Mouse (Mus musculus): ENCODE measurements around the gene Rab40c. TPM values are rescaled to one million over a fixed set of nuclear protein-coding genes. Genes with fewer than 3 reads are reported as not detected.
A peak's percentile ranks its signal among the peaks of the same experiment; 100 is the strongest.

Rab40c gene
- polyA plus RNA-seq, 1 experiment from 2014 or later, result 29.4 TPM

DNA sequence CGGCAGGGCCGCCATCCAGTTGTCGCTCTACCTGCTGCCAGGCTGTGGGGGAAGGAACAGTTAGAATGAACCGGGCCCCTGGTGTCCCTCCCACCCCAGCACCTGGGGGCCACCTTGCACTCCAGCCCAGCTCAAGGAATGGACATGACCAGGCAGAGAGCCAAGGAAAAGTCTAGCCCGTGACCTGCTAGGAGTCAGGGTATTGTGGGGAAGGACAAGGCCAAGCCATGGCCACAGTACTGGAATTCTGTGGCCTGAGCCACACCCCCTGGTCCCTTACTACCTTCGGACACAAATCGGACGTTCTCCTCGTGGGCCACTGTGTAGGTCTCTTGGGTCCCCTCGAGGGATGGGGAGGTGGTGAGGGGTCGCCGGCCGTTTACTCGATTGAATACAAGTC lies 55.2 kb downstream of the Rab40c start:
- no peaks in the 10 kb centered on the region for H3K9me3 ChIP-seq (ENCODE audit: control insufficient read depth, low read length)
- no peak overlapping the region for H3K27ac ChIP-seq (replicated peaks; ENCODE audit: low read depth, low read length)
- ATAC-seq (ENCODE audit: low FRiP score, low TSS enrichment) (no peak), DNase-seq (no peak)
- peaks cover 18% of the 10 kb centered on the region for H3K4me1 ChIP-seq (ENCODE audit: control insufficient read depth, insufficient read depth, low read length)
- H3K4me2 ChIP-seq (ENCODE audit: low read length), result no peak overlapping the region
- no peak overlapping the region for H3K9ac ChIP-seq (replicated peaks; ENCODE audit: low read length)
- H3K27me3 ChIP-seq (ENCODE audit: control insufficient read depth, insufficient read depth, low read length), result no peaks in the 10 kb centered on the region
- WGBS, result 92% methylated on average over 14 of the region's 14 CpGs
- H3K4me3 ChIP-seq (replicated peaks; ENCODE audit: low read depth, low read length), result no peak overlapping the region
- H3K36me3 ChIP-seq (ENCODE audit: control insufficient read depth, insufficient read depth, low read length), result no peaks in the 10 kb centered on the region

DNA sequence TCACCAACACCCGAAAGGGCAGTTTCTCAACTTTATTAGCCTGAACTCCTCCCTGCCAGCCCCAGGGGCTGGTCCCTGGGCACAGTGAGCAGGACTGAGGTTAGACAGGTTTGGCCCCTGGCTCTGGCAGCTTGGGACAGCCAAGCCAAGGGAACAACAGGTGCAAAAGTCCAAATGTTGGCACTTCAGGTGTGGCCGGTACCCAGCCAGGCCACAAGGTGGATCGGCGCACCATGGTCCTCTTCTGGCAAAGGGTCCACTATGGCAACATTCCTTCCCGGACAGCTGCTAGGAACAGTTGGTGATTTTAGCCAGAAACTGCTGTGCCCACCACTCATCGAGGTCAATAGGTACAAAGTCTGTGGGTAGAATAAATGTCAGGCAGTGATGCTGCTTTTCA lies 55.8 kb downstream of the Rab40c start:
- no peak for ATAC-seq (ENCODE audit: low FRiP score, low TSS enrichment)
- no peak overlapping the region for H3K27ac ChIP-seq (replicated peaks; ENCODE audit: low read depth, low read length)
- H3K4me2 ChIP-seq (ENCODE audit: low read length), result no peak overlapping the region
- H3K36me3 ChIP-seq (ENCODE audit: control insufficient read depth, insufficient read depth, low read length), result no peaks in the 10 kb centered on the region
- no peaks in the 10 kb centered on the region for H3K27me3 ChIP-seq (ENCODE audit: control insufficient read depth, insufficient read depth, low read length)
- no peak for DNase-seq
- no peak overlapping the region for H3K9ac ChIP-seq (replicated peaks; ENCODE audit: low read length)
- 94% methylated on average over 6 of the region's 6 CpGs for WGBS
- H3K4me1 ChIP-seq (ENCODE audit: control insufficient read depth, insufficient read depth, low read length), result peaks cover 18% of the 10 kb centered on the region
- H3K9me3 ChIP-seq (ENCODE audit: control insufficient read depth, low read length), result no peaks in the 10 kb centered on the region
- H3K4me3 ChIP-seq (replicated peaks; ENCODE audit: low read depth, low read length), result no peak overlapping the region

DNA sequence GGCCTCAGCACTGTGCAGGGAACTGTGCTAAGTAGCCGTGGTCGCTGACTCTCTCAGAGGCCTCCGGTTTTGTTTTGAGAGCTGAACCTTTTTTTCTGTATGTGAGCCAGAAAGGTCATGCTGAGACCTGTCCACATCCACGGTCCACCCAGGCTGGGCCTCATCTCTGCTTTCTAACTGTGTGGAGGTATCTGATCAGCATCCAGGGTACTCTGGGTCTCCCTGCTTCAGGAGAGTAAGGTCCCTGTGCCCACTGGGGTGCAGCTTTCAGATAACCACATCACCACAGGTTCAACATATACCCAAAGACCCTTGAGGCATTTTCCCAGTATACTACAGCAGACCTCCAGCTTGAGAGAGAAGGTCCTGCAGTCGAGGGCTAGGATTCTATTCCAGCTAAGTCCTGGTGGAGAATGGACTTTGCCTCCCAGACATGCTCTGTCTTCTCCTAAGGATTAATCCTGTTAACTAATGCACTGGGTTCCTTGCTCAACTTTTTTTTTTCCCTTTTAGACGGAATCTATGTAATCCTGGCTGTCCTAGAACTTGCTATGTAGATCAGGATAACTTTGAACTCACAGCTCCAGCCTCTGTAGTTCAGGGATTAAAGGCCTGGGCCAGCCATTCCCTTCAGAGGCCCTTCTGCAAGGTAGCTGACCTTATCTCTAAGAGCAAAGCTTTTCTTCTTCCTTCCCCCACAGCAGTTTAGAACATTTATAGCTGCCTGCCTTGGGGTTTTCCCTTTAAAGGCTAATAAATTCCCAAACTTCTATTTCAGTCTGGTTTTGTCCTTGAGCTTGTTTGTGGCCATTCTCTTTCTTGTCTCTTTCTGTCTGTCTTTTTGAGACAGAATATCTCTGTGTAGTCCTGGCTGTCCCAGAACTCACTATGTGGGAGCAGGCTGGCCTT lies 57.6 kb downstream of the Rab40c start:
- Histone ChIP-seq H3K4me2 (ENCODE audit: low read length) (peak overlapping the region; percentile 86), H3K27ac (replicated peaks; ENCODE audit: low read depth, low read length) (peak overlapping the region; percentile 85), H3K36me3 (ENCODE audit: control insufficient read depth, insufficient read depth, low read length) (no peaks in the 10 kb centered on the region), H3K4me1 (ENCODE audit: control insufficient read depth, insufficient read depth, low read length) (peaks cover 13% of the 10 kb centered on the region), H3K27me3 (ENCODE audit: control insufficient read depth, insufficient read depth, low read length) (no peaks in the 10 kb centered on the region), H3K9me3 (ENCODE audit: control insufficient read depth, low read length) (no peaks in the 10 kb centered on the region), H3K9ac (replicated peaks; ENCODE audit: low read length) (peak overlapping the region; percentile 83), H3K4me3 (replicated peaks; ENCODE audit: low read depth, low read length) (peak overlapping the region; percentile 63)
- peak; percentile 28 for ATAC-seq (ENCODE audit: low FRiP score, low TSS enrichment)
- WGBS, result 10% methylated on average over 6 of the region's 6 CpGs
- DNase-seq, result no peak

DNA sequence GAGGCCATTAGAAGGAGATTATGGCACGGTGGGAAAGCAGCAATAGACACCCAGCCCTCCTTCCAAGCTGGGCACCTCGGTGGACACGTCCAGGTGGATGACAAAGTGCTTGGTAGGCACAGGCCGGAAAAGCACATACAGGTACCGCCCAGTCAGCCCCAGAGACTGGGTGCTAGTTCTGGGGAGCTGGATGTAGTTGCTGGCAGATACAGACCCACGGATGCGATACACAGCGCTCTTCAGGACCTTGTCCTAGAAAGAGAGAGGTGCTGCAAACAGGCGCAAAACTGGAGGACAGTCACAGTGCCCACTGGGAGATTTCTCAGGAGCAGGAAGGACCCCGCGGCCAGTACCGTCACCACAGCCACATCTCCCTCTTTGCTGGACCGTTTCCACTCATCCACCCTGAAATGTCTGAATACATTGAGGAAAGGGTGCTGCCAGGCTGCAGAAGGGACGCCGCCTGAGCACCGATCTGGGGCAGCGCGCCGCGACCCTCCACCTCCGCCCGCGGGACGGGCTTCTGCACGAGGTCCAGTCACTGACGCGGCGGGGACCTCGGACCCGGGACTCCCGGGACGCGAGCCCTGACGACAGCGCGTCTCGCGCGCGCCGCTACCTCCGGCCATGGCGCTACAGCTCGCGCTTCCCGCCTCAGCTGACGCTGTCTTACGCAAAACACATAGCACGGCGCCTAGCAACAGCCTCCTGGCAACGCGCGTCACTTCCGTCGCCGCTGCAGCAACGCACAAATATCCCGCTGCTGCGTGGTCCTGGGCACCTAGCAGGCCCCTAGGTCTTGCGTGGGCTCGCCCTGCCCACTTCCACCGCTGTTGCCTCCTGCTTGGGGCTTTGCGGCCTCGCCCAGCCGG lies 58.5 kb downstream of the Rab40c start, which contains the start of gene Wdr90:
Gene Wdr90, minus strand, starts transcription at position 670 of the 872 bp plus-strand sequence.
- ATAC-seq (ENCODE audit: low FRiP score, low TSS enrichment) (peak; percentile 92), DNase-seq (peak; percentile 97)
- no peaks in the 10 kb centered on the region for H3K27me3 ChIP-seq (ENCODE audit: control insufficient read depth, insufficient read depth, low read length)
- H3K4me1 ChIP-seq (ENCODE audit: control insufficient read depth, insufficient read depth, low read length), result peaks cover 13% of the 10 kb centered on the region
- peak within 1 kb of the TSS; percentile 83 for H3K9ac ChIP-seq (replicated peaks; ENCODE audit: low read length)
- H3K36me3 ChIP-seq (ENCODE audit: control insufficient read depth, insufficient read depth, low read length), result no peaks in the 10 kb centered on the region
- H3K4me2 ChIP-seq (ENCODE audit: low read length), result peak within 1 kb of the TSS; percentile 86
- no peaks in the 10 kb centered on the region for H3K9me3 ChIP-seq (ENCODE audit: control insufficient read depth, low read length)
- WGBS, result 3% methylated on average over 65 of the region's 65 CpGs
- H3K27ac ChIP-seq (replicated peaks; ENCODE audit: low read depth, low read length), result peak within 1 kb of the TSS; percentile 85
- H3K4me3 ChIP-seq (replicated peaks; ENCODE audit: low read depth, low read length), result peak within 1 kb of the TSS; percentile 63

DNA sequence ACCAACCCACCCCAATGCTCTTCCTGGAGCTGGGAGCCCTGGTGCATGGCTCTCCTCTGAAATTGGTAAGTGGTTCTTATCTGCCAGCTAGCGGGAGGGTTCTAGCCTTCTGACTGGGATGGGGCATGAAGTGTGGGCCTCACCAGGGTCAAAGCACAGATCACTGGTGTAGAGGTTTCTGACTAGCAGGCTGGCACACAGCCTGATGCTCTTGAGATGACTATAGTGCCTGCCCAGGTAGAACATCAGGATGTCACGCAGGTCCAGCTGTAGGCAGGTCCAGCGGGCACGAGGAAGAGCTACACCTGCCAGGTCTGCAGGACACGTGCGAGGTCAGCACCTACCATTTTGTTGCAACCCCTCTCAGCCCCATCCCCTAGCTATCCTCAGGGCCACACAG lies 59.3 kb downstream of the Rab40c start:
- WGBS, result 91% methylated on average over 6 of the region's 6 CpGs
- H3K4me3 ChIP-seq (replicated peaks; ENCODE audit: low read depth, low read length), result peak overlapping the region; percentile 63; the same call in 1 of the 2 replicates
- H3K9ac ChIP-seq (replicated peaks; ENCODE audit: low read length), result no peak overlapping the region

DNA sequence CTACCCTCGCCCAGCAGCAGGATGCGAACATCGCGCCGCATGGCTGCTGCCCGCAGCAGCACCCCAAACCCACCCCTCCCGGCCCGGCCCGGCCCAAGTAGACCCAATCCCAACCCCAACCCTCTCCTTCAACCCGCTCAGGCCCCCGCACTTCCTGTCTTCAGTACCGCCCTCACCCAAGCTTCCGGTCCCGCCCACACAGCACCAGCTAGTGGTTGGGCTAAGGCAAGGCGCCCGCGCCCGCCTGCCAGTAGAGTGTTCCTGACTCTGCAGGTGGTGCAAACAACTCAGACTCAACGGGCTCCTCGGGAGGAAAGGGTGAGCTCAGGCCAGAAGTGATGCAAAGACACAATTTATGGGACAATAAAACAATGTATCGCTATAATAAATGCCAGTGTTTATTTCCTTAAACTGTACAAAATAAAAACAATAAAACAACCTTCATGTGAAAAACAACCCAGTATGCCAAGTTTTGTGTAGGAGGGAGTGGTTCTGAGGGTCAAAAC lies 75.1 kb downstream of the Rab40c start, which contains the start of gene Rhot2:
Gene Rhot2, minus strand, starts transcription at position 456 of the 506 bp plus-strand sequence.
- peak; percentile 96 for DNase-seq
- peaks cover 12% of the 10 kb centered on the region for H3K4me1 ChIP-seq (ENCODE audit: control insufficient read depth, insufficient read depth, low read length)
- peak within 1 kb of the TSS; percentile 78 for H3K4me3 ChIP-seq (replicated peaks; ENCODE audit: low read depth, low read length)
- ATAC-seq (ENCODE audit: low FRiP score, low TSS enrichment), result peak; percentile 89
- no peaks in the 10 kb centered on the region for H3K27me3 ChIP-seq (ENCODE audit: control insufficient read depth, insufficient read depth, low read length)
- 2% methylated on average over 20 of the region's 21 CpGs for WGBS
- H3K9ac ChIP-seq (replicated peaks; ENCODE audit: low read length), result peak within 1 kb of the TSS; percentile 71
- H3K4me2 ChIP-seq (ENCODE audit: low read length), result peak within 1 kb of the TSS; percentile 70
- peak within 1 kb of the TSS; percentile 62 for H3K27ac ChIP-seq (replicated peaks; ENCODE audit: low read depth, low read length)
- no peaks in the 10 kb centered on the region for H3K9me3 ChIP-seq (ENCODE audit: control insufficient read depth, low read length)
- H3K36me3 ChIP-seq (ENCODE audit: control insufficient read depth, insufficient read depth, low read length), result peaks cover 53% of the 10 kb centered on the region

More for the DNA sequence above, 59.3 kb downstream of the Rab40c start:
- ATAC-seq (ENCODE audit: low FRiP score, low TSS enrichment) (no peak), DNase-seq (no peak)
- Histone ChIP-seq H3K27me3 (ENCODE audit: control insufficient read depth, insufficient read depth, low read length) (no peaks in the 10 kb centered on the region), H3K9me3 (ENCODE audit: control insufficient read depth, low read length) (no peaks in the 10 kb centered on the region), H3K36me3 (ENCODE audit: control insufficient read depth, insufficient read depth, low read length) (0 out of 2 replicates have a peak, but pooled peaks cover under 1% of the 10 kb centered on the region), H3K27ac (replicated peaks; ENCODE audit: low read depth, low read length) (no peak overlapping the region), H3K4me1 (ENCODE audit: control insufficient read depth, insufficient read depth, low read length) (peaks cover 13% of the 10 kb centered on the region), H3K4me2 (ENCODE audit: low read length) (peak overlapping the region; percentile 86)

DNA sequence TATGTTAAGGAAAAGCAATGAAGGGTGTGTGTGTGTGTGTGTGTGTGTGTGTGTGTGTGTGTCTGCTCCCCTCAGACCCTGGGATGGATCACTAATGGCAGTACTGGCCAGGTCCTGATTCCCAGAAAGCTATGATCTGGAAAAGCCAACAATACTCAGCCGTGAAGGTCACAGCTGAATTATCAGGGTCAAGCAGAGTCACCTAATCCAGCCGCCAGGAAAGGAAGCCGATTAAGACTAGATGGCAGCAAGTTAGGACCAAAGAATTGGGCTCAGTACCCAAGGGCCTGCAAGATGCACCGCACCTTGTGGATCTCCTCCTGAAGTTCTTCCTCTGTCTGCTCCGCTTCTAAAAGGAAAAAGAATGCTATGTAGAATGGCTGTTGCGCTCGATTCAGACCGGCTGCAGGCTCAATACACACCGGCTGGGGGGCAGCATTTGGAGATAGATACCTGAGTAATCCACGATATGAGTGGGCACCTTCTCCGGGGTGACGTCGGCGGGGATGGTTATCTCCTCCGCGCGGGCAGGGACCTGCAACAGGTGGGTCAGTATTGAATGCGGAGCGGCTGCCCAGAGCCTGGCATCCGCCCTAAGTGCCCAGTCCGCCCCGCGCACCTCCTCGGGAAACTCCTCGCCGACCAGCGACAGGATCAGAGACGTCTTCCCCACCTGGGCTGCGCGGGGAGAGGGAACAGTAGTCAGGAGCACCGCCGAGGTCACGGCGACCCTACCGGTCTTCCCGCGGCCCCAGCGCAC lies 75.7 kb downstream of the Rab40c start:
- no peaks in the 10 kb centered on the region for H3K9me3 ChIP-seq (ENCODE audit: control insufficient read depth, low read length)
- H3K4me1 ChIP-seq (ENCODE audit: control insufficient read depth, insufficient read depth, low read length), result peaks cover 12% of the 10 kb centered on the region
- peak overlapping the region; percentile 62 for H3K27ac ChIP-seq (replicated peaks; ENCODE audit: low read depth, low read length)
- ATAC-seq (ENCODE audit: low FRiP score, low TSS enrichment) (no peak; the same call in 1 of the 2 replicates), DNase-seq (peak; percentile 43)
- 3% methylated on average over 35 of the region's 38 CpGs for whole genome bisulfite sequencing
- H3K36me3 ChIP-seq (ENCODE audit: control insufficient read depth, insufficient read depth, low read length), result peaks cover 55% of the 10 kb centered on the region
- H3K9ac ChIP-seq (replicated peaks; ENCODE audit: low read length), result peak overlapping the region; percentile 71
- H3K27me3 ChIP-seq (ENCODE audit: control insufficient read depth, insufficient read depth, low read length), result no peaks in the 10 kb centered on the region
- peak overlapping the region; percentile 70 for H3K4me2 ChIP-seq (ENCODE audit: low read length)
- peak overlapping the region; percentile 78 for H3K4me3 ChIP-seq (replicated peaks; ENCODE audit: low read depth, low read length)

DNA sequence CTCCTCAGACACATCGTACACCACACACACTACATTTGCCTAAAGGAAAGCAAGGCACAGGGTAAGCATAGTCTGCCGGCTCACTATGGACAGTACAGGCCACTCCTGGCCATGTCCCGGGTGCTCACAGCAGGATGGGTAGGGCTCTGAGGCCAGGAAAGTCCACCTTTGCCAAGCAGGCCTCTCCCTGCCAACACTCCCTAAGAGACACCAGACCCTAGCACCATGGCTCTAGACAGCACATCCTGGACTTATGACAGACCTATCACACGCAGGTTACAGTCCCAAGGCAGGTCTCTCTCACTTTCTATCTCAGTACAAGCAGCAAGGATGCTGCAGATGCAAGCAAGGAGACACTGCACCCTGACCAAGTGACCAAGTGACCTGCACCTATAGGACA lies 76.4 kb downstream of the Rab40c start:
- DNase-seq (no peak), ATAC-seq (ENCODE audit: low FRiP score, low TSS enrichment) (no peak)
- peak overlapping the region; percentile 71; the same call in 1 of the 2 replicates for H3K9ac ChIP-seq (replicated peaks; ENCODE audit: low read length)
- no peaks in the 10 kb centered on the region for H3K9me3 ChIP-seq (ENCODE audit: control insufficient read depth, low read length)
- H3K4me1 ChIP-seq (ENCODE audit: control insufficient read depth, insufficient read depth, low read length), result peaks cover 13% of the 10 kb centered on the region
- no peaks in the 10 kb centered on the region for H3K27me3 ChIP-seq (ENCODE audit: control insufficient read depth, insufficient read depth, low read length)
- no peak overlapping the region for H3K27ac ChIP-seq (replicated peaks; ENCODE audit: low read depth, low read length)
- peak overlapping the region; percentile 70 for H3K4me2 ChIP-seq (ENCODE audit: low read length)
- WGBS, result 93% methylated on average over 4 of the region's 4 CpGs
- H3K36me3 ChIP-seq (ENCODE audit: control insufficient read depth, insufficient read depth, low read length), result peaks cover 57% of the 10 kb centered on the region
- peak overlapping the region; percentile 78 for H3K4me3 ChIP-seq (replicated peaks; ENCODE audit: low read depth, low read length)

Measured in midbrain, embryonic 14.5 days (tissue).